Mouse (Mus musculus) left cerebral cortex, postnatal 4 days (tissue): ENCODE results near the gene Cntrob. TPM values are rescaled to one million over a fixed set of nuclear protein-coding genes. Genes with fewer than 3 reads are reported as not detected.

ENCODE experiments used
- DNase-seq: peaks from one replicate; pipeline ENCODE4 v3.0.0-alpha.2; 2022
- intact Hi-C: fragments of 180-260 bp; cut with DNase I; formaldehyde crosslinking; loops from one replicate; pipeline ENCODE4 v1.15.1; 2025
- total RNA-seq, 2 experiments: library from RNA; stranded (reverse); gene quantifications; 2 replicates each; pipeline ENCODE4 v1.2.3; 2021

The Cntrob gene
- total RNA-seq, 2 experiments from 2014 or later = 23.9 to 25.2 TPM

GRCm38 (mm10) chr11:69251953-69252352 lies 71.6 kb downstream of the Cntrob start:
- intact Hi-C loops = no loop called here

GRCm38 (mm10) chr11:69251135-69251842 lies 72.3 kb downstream of the Cntrob start:
- intact Hi-C loops = no loop called here

More at GRCm38 (mm10) chr11:69251953-69252352, 71.6 kb downstream of the Cntrob start:
- DNase-seq = no peak

GRCm38 (mm10) chr11:69250106-69250505 lies 73.5 kb downstream of the Cntrob start:
- intact Hi-C loops = no loop called here

More at GRCm38 (mm10) chr11:69251135-69251842, 72.3 kb downstream of the Cntrob start:
- no peak for DNase-seq

More at GRCm38 (mm10) chr11:69250106-69250505, 73.5 kb downstream of the Cntrob start:
- DNase-seq = no peak

Other genes starting within 250 kb of the Cntrob start
- 100 to 1,000 TPM; 579 to 594 TPM for gene Vamp2, start 235.3 kb downstream of the Cntrob start, total RNA-seq
- 10 to 100 TPM; 52.8 to 58.0 TPM for gene Per1, start 228.6 kb downstream of the Cntrob start, total RNA-seq
- 1 to 10 TPM; 2.3 to 2.6 TPM for gene Hes7, start 203.4 kb downstream of the Cntrob start, total RNA-seq
- 1 to 10 TPM; 1.2 to 1.7 TPM for gene 9130213A22Rik, start 201.2 kb downstream of the Cntrob start, total RNA-seq
- 10 to 100 TPM; 10.8 to 13.1 TPM for gene Aloxe3, start 197.9 kb downstream of the Cntrob start, total RNA-seq
- under 1 TPM; 0.16 to 0.18 TPM for gene Alox12b, start 166.8 kb downstream of the Cntrob start, total RNA-seq
- gene Alox8, start 125.9 kb downstream of the Cntrob start, total RNA-seq = 1 to 10 TPM; 1.2 to 2.5 TPM
- gene Gucy2e, start 86.7 kb downstream of the Cntrob start, total RNA-seq = under 1 TPM; 0.52 to 0.87 TPM
- gene Trappc1, start 205 bp upstream of the Cntrob start, total RNA-seq = 10 to 100 TPM; 67.1 to 69.1 TPM
- 10 to 100 TPM in 1 of 2 experiments, 1 to 10 TPM in 1; 8.8 to 12.6 TPM for gene Kcnab3, start 2.5 kb upstream of the Cntrob start, total RNA-seq
- gene Rnf227, start 16.7 kb upstream of the Cntrob start, total RNA-seq = 10 to 100 TPM; 77.3 to 89.1 TPM
- 100 to 1,000 TPM; 552 to 572 TPM for gene Chd3, start 45.6 kb upstream of the Cntrob start, total RNA-seq
- gene Naa38, start 71.7 kb upstream of the Cntrob start, total RNA-seq = 10 to 100 TPM; 60.2 to 63.9 TPM
- 10 to 100 TPM; 36.3 to 41.1 TPM for gene Cyb5d1, start 71.9 kb upstream of the Cntrob start, total RNA-seq
- gene Tmem88, start 74.5 kb upstream of the Cntrob start, total RNA-seq = 1 to 10 TPM; 3.1 to 4.2 TPM
- gene Kdm6b, start 89.9 kb upstream of the Cntrob start, total RNA-seq = 10 to 100 TPM; 77.2 to 85.8 TPM
- 1 to 10 TPM; 9.3 to 9.7 TPM for gene Dnah2, start 225.3 kb upstream of the Cntrob start, total RNA-seq
- gene Efnb3, start 236.4 kb upstream of the Cntrob start, total RNA-seq = 100 to 1,000 TPM; 180 to 225 TPM